Mouse (Mus musculus): Measurements from ENCODE around the gene Lrrc4. TPM values are rescaled to one million over a fixed set of nuclear protein-coding genes. Genes with fewer than 3 reads are reported as not detected.

Gene Lrrc4
- total RNA-seq, 4 experiments from 2014 or later, result 5.9 to 8.0 (median 7.1) TPM

Other genes with a start within 250 kb of the Lrrc4 start
- gene Lep, start 228.5 kb upstream of the Lrrc4 start, total RNA-seq (2022), result 100 to 1,000 TPM in 1 of 4 experiments, 10 to 100 TPM in 1, 1 to 10 TPM in 2; 2.5 to 252 (median 51.1) TPM

All from adrenal gland, adult 8-10 months (tissue).